Mouse (Mus musculus): ENCODE measurements around the gene Zg16. TPM values are rescaled to one million over a fixed set of nuclear protein-coding genes. Genes with fewer than 3 reads are reported as not detected.

The Zg16 gene
- polyA plus RNA-seq, 1 experiment from 2014 or later, result not detected

DNA sequence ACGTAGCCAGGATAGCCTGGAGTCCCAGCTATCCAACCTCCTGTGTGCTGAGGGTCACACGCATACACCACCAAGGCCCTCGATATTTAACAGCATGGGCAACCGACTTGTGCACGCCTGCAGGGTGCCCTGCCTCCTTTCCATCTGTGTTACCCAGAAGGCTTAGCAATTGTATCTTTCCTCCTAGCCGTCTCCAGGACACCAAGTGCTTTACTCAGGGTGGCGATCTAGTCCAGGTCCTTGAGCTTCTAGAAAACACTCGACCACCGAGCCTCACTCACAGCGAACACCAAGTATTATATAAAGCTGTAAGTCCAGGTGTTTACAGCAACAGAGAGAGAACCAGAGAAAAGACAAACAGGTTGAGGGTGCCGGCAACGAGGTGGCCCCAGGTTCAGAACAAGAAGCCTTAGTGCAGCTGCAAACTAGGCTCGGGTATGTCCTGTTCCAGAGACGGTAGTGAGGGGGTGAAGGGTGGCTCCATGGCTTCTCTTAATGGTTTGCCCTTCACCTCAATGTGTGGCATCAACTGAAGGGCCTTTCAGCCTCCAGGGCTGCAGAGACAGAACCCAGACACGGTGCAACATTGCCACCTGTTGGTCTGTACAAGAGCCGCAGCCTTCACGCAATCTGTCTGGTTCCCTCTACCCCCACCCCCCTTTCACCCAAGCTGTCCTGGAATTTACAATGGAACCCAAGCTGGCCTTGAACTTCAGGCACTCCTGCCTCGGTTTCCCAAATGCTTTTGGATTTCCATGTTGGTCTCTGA lies 23.3 kb upstream of the Zg16 start:
- 53% methylated on average over 18 of the region's 18 CpGs for WGBS
- Histone ChIP-seq H3K4me3 (replicated peaks; ENCODE audit: low read depth, low read length) (no peak overlapping the region), H3K4me1 (ENCODE audit: control insufficient read depth, insufficient read depth, low read length) (no peaks in the 10 kb centered on the region), H3K9me3 (ENCODE audit: control insufficient read depth, low read length) (no peaks in the 10 kb centered on the region), H3K27me3 (ENCODE audit: control insufficient read depth, insufficient read depth, low read length) (no peaks in the 10 kb centered on the region), H3K4me2 (ENCODE audit: low read length) (no peak overlapping the region), H3K27ac (replicated peaks; ENCODE audit: low read depth, low read length) (no peak overlapping the region), H3K36me3 (ENCODE audit: control insufficient read depth, insufficient read depth, low read length) (no peaks in the 10 kb centered on the region), H3K9ac (replicated peaks; ENCODE audit: low read length) (no peak overlapping the region)
- DNase-seq, result peak; percentile 90
- ATAC-seq (ENCODE audit: low FRiP score, low TSS enrichment), result peak; percentile 37; the same call in 1 of the 2 replicates

DNA sequence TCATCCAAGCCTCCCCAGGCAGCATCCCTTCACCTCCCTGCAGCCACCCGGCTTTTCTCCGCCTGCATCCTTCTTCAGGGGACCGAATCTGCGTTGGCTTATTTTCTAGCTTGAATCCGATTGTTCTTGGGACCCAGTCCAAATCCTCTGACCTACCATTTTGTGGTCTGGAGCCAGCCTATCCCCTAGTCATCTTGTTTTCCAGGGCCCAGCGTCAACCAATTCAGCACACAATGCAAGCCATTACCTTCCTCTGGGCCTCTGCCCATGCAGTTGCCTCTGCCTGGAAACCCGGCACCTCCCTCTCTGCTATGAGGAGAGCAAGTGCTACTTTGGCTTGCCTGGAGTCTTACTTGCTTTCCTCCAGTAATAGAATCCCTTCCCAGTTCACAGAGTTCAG lies 18.4 kb upstream of the Zg16 start:
- H3K9me3 ChIP-seq (ENCODE audit: control insufficient read depth, low read length), result no peaks in the 10 kb centered on the region
- no peak overlapping the region for H3K9ac ChIP-seq (replicated peaks; ENCODE audit: low read length)
- no peak overlapping the region for H3K4me2 ChIP-seq (ENCODE audit: low read length)
- H3K27ac ChIP-seq (replicated peaks; ENCODE audit: low read depth, low read length), result 0 out of 2 replicates have a peak overlapping the region, but pooled peaks have one; percentile 73
- no peak for ATAC-seq (ENCODE audit: low FRiP score, low TSS enrichment)
- H3K4me1 ChIP-seq (ENCODE audit: control insufficient read depth, insufficient read depth, low read length), result peaks cover 7% of the 10 kb centered on the region; the same call in 1 of the 2 replicates
- peak; percentile 2 for DNase-seq
- no peak overlapping the region for H3K4me3 ChIP-seq (replicated peaks; ENCODE audit: low read depth, low read length)
- H3K36me3 ChIP-seq (ENCODE audit: control insufficient read depth, insufficient read depth, low read length), result no peaks in the 10 kb centered on the region
- no peaks in the 10 kb centered on the region for H3K27me3 ChIP-seq (ENCODE audit: control insufficient read depth, insufficient read depth, low read length)
- WGBS, result 79% methylated on average over 7 of the region's 7 CpGs

DNA sequence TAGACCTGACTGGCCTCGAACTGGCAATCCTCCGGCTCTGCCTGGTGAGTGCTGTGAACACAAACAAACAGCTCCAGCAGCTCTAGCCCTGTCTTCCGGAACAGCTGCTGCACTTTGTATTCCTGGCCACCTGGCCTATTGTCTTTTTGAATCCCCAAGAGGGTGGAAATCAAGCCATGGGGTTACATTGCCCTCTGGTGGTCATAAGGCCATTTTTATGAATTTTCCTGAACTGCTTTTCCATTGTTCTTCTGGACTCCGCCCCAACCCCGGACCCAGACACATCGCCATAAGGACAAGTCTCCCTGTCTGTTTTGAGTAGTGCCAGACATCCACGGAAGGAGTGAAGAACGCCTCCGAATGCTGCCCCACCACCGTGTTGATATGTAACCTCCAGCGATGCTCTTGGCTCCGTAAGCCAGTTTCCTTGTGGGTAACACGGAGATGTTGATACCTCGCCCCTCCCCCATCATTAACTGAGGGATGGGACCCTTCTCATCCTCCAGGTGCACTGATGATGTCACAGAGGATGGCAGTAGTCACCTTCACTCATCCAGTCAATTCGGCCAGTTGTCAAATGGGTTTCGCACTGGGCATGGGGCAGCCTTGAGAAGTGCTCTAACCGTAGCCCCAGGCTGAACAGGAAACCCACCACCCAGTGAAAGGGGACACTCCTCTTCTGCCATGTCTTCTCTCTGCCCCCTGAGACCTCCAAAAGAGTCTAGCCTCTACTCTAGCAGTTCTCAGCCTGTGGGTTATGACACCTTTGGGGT lies 17.6 kb upstream of the Zg16 start:
- peak; percentile 92 for DNase-seq
- H3K27me3 ChIP-seq (ENCODE audit: control insufficient read depth, insufficient read depth, low read length), result no peaks in the 10 kb centered on the region
- peak; percentile 80; the same call in 1 of the 2 replicates for ATAC-seq (ENCODE audit: low FRiP score, low TSS enrichment)
- no peaks in the 10 kb centered on the region for H3K9me3 ChIP-seq (ENCODE audit: control insufficient read depth, low read length)
- peak overlapping the region; percentile 15; the same call in 1 of the 2 replicates for H3K4me3 ChIP-seq (replicated peaks; ENCODE audit: low read depth, low read length)
- H3K9ac ChIP-seq (replicated peaks; ENCODE audit: low read length), result no peak overlapping the region; the same call in 1 of the 2 replicates
- no peaks in the 10 kb centered on the region for H3K36me3 ChIP-seq (ENCODE audit: control insufficient read depth, insufficient read depth, low read length)
- peak overlapping the region; percentile 73 for H3K27ac ChIP-seq (replicated peaks; ENCODE audit: low read depth, low read length)
- H3K4me2 ChIP-seq (ENCODE audit: low read length), result peak overlapping the region; percentile 49
- H3K4me1 ChIP-seq (ENCODE audit: control insufficient read depth, insufficient read depth, low read length), result peaks cover 7% of the 10 kb centered on the region; the same call in 1 of the 2 replicates
- WGBS, result 17% methylated on average over 17 of the region's 17 CpGs

DNA sequence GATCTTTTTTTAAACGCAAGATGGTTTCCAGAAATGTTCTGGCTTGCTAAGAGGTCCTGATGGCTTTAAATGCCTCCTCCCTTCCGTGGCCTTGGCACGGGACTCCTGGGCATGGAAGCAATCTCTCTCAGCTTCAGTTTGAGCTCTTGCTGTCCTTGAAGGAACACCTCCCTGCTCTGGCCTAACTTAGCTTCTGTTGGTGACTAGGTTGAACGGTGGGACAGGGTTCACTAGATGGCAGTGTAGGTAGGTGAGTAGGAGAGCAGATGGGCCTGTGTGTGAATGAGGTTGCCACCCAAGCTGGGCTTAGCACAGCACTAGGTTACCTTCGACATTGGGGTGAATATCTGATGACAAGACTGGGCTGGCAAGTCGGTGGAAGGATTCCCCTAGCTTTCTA lies 16.8 kb upstream of the Zg16 start:
- Histone ChIP-seq H3K9ac (replicated peaks; ENCODE audit: low read length) (no peak overlapping the region), H3K9me3 (ENCODE audit: control insufficient read depth, low read length) (no peaks in the 10 kb centered on the region), H3K4me1 (ENCODE audit: control insufficient read depth, insufficient read depth, low read length) (peaks cover 7% of the 10 kb centered on the region; the same call in 1 of the 2 replicates), H3K27me3 (ENCODE audit: control insufficient read depth, insufficient read depth, low read length) (no peaks in the 10 kb centered on the region), H3K27ac (replicated peaks; ENCODE audit: low read depth, low read length) (peak overlapping the region; percentile 5; the same call in 1 of the 2 replicates), H3K36me3 (ENCODE audit: control insufficient read depth, insufficient read depth, low read length) (no peaks in the 10 kb centered on the region), H3K4me2 (ENCODE audit: low read length) (no peak overlapping the region), H3K4me3 (replicated peaks; ENCODE audit: low read depth, low read length) (no peak overlapping the region)
- ATAC-seq (ENCODE audit: low FRiP score, low TSS enrichment) (no peak), DNase-seq (peak; percentile 6)
- WGBS, result 70% methylated on average over 6 of the region's 6 CpGs

DNA sequence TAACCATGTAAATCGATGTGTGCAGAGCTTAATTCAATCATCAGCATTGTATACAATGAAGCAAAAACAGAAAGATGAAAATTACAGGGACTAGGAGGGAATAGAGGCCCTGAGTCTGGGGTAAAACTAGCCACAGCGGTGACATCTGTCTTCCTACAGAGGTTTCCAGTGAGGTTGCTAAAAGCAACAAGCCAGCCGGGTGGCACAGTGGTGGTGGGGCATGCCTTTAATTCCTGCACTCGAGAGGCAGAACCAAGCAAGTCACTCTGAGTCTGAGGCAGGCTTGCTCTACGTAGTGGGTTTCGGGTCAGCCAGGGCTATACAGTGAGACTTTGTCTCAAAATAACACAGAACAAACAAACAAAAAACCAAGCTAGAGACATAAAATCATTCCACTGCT lies 15.0 kb upstream of the Zg16 start:
- H3K9ac ChIP-seq (replicated peaks; ENCODE audit: low read length), result no peak overlapping the region
- no peak overlapping the region for H3K4me3 ChIP-seq (replicated peaks; ENCODE audit: low read depth, low read length)
- H3K27me3 ChIP-seq (ENCODE audit: control insufficient read depth, insufficient read depth, low read length), result no peaks in the 10 kb centered on the region
- no peaks in the 10 kb centered on the region for H3K9me3 ChIP-seq (ENCODE audit: control insufficient read depth, low read length)
- no peak overlapping the region for H3K4me2 ChIP-seq (ENCODE audit: low read length)
- DNase-seq (no peak), ATAC-seq (ENCODE audit: low FRiP score, low TSS enrichment) (no peak)
- H3K27ac ChIP-seq (replicated peaks; ENCODE audit: low read depth, low read length), result no peak overlapping the region
- WGBS, result 80% methylated on average over 6 of the region's 6 CpGs
- H3K4me1 ChIP-seq (ENCODE audit: control insufficient read depth, insufficient read depth, low read length), result peaks cover 7% of the 10 kb centered on the region; the same call in 1 of the 2 replicates
- H3K36me3 ChIP-seq (ENCODE audit: control insufficient read depth, insufficient read depth, low read length), result no peaks in the 10 kb centered on the region

DNA sequence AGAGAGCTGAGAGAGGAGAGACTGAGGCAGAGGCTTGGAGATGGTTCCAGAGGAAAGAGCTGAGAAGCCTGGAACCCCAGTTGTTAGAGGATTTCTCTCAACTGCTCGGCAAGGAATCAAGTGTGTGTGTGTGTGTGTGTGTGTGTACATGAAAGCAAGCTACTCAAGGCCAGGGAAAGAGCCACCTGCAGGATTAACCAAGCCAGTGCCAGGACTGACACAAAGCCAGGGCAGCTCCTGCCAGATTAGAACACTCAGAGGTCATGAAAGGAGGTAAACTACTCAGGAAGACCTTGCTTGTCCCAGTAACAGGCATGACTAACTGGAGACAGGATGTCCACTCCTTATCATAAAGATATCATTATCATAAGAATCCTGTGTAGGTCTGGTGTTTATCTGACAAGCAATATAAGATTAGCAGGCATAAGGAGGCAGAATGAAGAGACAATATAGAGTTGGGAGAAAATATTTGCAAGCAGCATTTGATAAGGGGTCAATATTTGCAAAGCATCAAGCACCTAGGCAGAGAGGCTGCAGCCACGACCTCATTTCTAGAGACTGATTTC lies 14.4 kb upstream of the Zg16 start:
- WGBS, result 40% methylated on average over 2 of the region's 2 CpGs

DNA sequence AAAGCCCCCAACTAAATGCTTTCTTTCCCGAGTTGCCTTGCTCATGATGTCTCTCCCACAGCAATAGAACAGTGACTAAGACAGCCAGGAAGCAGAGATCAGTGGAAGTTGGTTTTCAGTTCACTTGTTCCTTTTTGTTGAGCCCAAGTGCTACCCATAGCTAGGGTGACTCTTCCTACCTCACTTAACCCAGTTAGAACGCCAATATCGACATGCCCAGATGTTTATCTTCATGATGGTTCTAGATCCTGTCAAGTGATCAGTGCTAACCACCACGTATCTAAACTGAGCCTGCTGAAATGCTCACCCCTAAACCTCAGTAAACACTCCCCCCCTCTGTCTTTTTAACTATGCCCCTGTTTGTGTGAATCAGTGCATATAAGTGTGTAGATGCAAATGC lies 12.4 kb upstream of the Zg16 start:
- no peak for DNase-seq
- 0 out of 2 replicates have a peak, but pooled peaks cover 3% of the 10 kb centered on the region for H3K4me1 ChIP-seq (ENCODE audit: control insufficient read depth, insufficient read depth, low read length)
- 88% methylated on average over 4 of the region's 4 CpGs for WGBS
- no peak overlapping the region for H3K4me2 ChIP-seq (ENCODE audit: low read length)
- no peak for ATAC-seq (ENCODE audit: low FRiP score, low TSS enrichment)
- H3K9me3 ChIP-seq (ENCODE audit: control insufficient read depth, low read length), result no peaks in the 10 kb centered on the region
- no peak overlapping the region for H3K9ac ChIP-seq (replicated peaks; ENCODE audit: low read length)
- H3K4me3 ChIP-seq (replicated peaks; ENCODE audit: low read depth, low read length), result no peak overlapping the region
- H3K27me3 ChIP-seq (ENCODE audit: control insufficient read depth, insufficient read depth, low read length), result no peaks in the 10 kb centered on the region
- no peak overlapping the region for H3K27ac ChIP-seq (replicated peaks; ENCODE audit: low read depth, low read length)
- no peaks in the 10 kb centered on the region for H3K36me3 ChIP-seq (ENCODE audit: control insufficient read depth, insufficient read depth, low read length)

More for the DNA sequence above, 14.4 kb upstream of the Zg16 start:
- Histone ChIP-seq H3K4me2 (ENCODE audit: low read length) (no peak overlapping the region), H3K36me3 (ENCODE audit: control insufficient read depth, insufficient read depth, low read length) (no peaks in the 10 kb centered on the region), H3K9ac (replicated peaks; ENCODE audit: low read length) (no peak overlapping the region), H3K4me1 (ENCODE audit: control insufficient read depth, insufficient read depth, low read length) (peaks cover 7% of the 10 kb centered on the region; the same call in 1 of the 2 replicates), H3K9me3 (ENCODE audit: control insufficient read depth, low read length) (no peaks in the 10 kb centered on the region), H3K27me3 (ENCODE audit: control insufficient read depth, insufficient read depth, low read length) (no peaks in the 10 kb centered on the region), H3K27ac (replicated peaks; ENCODE audit: low read depth, low read length) (no peak overlapping the region), H3K4me3 (replicated peaks; ENCODE audit: low read depth, low read length) (no peak overlapping the region)
- ATAC-seq (ENCODE audit: low FRiP score, low TSS enrichment) (no peak), DNase-seq (no peak)

DNA sequence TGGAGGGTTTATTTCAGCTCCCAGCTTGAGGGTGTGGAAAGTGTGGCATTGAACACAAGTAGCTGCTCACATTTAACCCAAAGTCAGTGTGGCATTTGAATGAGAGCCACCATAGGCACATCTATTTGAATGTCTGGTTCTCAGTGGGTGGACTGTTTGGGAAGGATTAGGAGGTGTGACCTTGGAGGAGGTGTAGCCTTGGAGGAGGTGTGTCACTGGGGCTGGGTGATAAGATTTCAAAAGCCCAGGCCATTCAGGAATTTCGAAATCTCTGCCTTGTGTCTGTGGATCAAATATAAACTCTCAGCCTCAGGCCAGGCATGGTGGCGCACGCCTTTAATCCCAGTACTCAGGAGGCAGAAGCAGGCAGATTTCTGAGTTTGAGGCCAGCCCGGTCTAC lies 11.8 kb upstream of the Zg16 start:
- Histone ChIP-seq H3K4me3 (replicated peaks; ENCODE audit: low read depth, low read length) (no peak overlapping the region), H3K4me2 (ENCODE audit: low read length) (no peak overlapping the region), H3K27me3 (ENCODE audit: control insufficient read depth, insufficient read depth, low read length) (no peaks in the 10 kb centered on the region), H3K9me3 (ENCODE audit: control insufficient read depth, low read length) (no peaks in the 10 kb centered on the region), H3K9ac (replicated peaks; ENCODE audit: low read length) (no peak overlapping the region), H3K27ac (replicated peaks; ENCODE audit: low read depth, low read length) (no peak overlapping the region), H3K4me1 (ENCODE audit: control insufficient read depth, insufficient read depth, low read length) (no peaks in the 10 kb centered on the region), H3K36me3 (ENCODE audit: control insufficient read depth, insufficient read depth, low read length) (no peaks in the 10 kb centered on the region)
- DNase-seq (no peak), ATAC-seq (ENCODE audit: low FRiP score, low TSS enrichment) (no peak)
- 87% methylated on average over 4 of the region's 4 CpGs for WGBS

Measured in midbrain, embryonic 14.5 days (tissue).